Mouse (Mus musculus): ENCODE data around the gene Pcnx4.

GRCm38 (mm10) chr12:72489995-72490394 lies 46.2 kb upstream of the Pcnx4 start:
- TF ChIP-seq CTCF (conservative IDR thresholded peaks at IDR 0.05; ENCODE audit: insufficient read depth, insufficient read length, low read depth, low read length) (no peak), POLR2A (IDR thresholded peaks at IDR 0.05; ENCODE audit: low read depth, low read length) (no peak)
